Mouse (Mus musculus) neural tube, embryonic 12.5 days (tissue): ENCODE results near the gene Ccdc113. TPM values are rescaled to one million over a fixed set of nuclear protein-coding genes. Genes with fewer than 3 reads are reported as not detected.

Experiments used
- ATAC-seq: fragments of 200-750 bp; cut with Nextera tagmentation; 2 replicates; pipeline ENCODE4 v1.8.0; 2017; ENCODE audit warnings: low read depth, mild to moderate bottlenecking, moderate TSS enrichment, moderate library complexity; ENCODE audit not compliant: low FRiP score
- H3K27ac ChIP-seq: fragments of 300-500 bp; sonication (generic); 2 replicates; pipeline ENCODE4 v1.5.1; 2016
- H3K27me3 ChIP-seq: fragments of 300-500 bp; sonication (generic); replicated peaks from 2 replicates; pipeline ENCODE4 v1.6.1; 2016; ENCODE audit warnings: mild to moderate bottlenecking
- H3K36me3 ChIP-seq: fragments of 300-500 bp; sonication (generic); 2 replicates; pipeline ENCODE4 v1.6.1; 2016; ENCODE audit warnings: mild to moderate bottlenecking
- H3K4me1 ChIP-seq: fragments of 300-500 bp; sonication (generic); 2 replicates; pipeline ENCODE4 v1.6.1; 2016
- H3K4me2 ChIP-seq: fragments of 300-500 bp; sonication (generic); replicated peaks from 2 replicates; pipeline ENCODE4 v1.6.1; 2016; ENCODE audit warnings: mild to moderate bottlenecking
- H3K4me3 ChIP-seq: fragments of 300-500 bp; sonication (generic); 2 replicates; pipeline ENCODE4 v1.5.1; 2016
- H3K9ac ChIP-seq: fragments of 300-500 bp; sonication (generic); 2 replicates; pipeline ENCODE4 v1.6.1; 2016; ENCODE audit warnings: mild to moderate bottlenecking
- H3K9me3 ChIP-seq: fragments of 300-500 bp; sonication (generic); 2 replicates; pipeline ENCODE4 v1.6.1; 2016; ENCODE audit warnings: mild to moderate bottlenecking
- WGBS: fragments of 180-500 bp; shearing (Covaris S2); methylation state at CpG from one replicate; pipeline ENCODE4 v1.1.7; 2016; 5-methylcytosine and 5-hydroxymethylcytosine counted together
- polyA plus RNA-seq: library from polyadenylated mRNA; unstranded; fragments of >200 nt; fragmentation: Nextera tagmentation; extraction: Ambion mirVana; gene quantifications from 2 replicates; pipeline ENCODE4 v1.2.1, GENCODE M21; 2016

Gene Ccdc113
- polyA plus RNA-seq, 1 experiment from 2014 or later = 0.20 TPM

DNA sequence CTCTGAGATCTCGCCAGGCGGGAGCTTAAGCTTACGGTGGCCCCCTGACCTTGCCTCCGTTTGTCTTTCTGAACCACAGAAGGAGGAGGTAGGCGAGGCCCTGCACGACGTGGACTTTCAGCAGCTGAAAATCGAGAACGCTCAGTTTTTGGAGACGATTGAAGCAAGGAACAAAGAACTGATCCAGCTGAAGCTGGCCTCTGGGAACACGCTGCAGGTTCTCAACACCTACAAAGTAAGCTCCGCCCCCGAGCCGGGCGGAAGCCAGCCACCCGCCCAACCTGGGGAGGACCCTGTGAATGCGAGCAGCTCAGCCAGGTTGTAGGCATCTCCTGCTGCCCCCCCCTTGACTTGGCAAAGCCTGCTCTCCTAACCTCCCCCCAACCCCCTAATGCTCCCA, 11.9 kb downstream of the Ccdc113 start:
- Histone ChIP-seq H3K36me3 (no peaks in the 10 kb centered on the region), H3K27ac (no peak overlapping the region), H3K9me3 (no peaks in the 10 kb centered on the region), H3K4me1 (peaks cover 17% of the 10 kb centered on the region), H3K4me3 (no peak overlapping the region), H3K9ac (no peak overlapping the region), H3K27me3 (no peaks in the 10 kb centered on the region), H3K4me2 (no peak overlapping the region)
- ATAC-seq = 0 out of 2 replicates have a peak, but pooled peaks have one; percentile 1
- 85% methylated on average over 17 of the region's 17 CpGs for WGBS

DNA sequence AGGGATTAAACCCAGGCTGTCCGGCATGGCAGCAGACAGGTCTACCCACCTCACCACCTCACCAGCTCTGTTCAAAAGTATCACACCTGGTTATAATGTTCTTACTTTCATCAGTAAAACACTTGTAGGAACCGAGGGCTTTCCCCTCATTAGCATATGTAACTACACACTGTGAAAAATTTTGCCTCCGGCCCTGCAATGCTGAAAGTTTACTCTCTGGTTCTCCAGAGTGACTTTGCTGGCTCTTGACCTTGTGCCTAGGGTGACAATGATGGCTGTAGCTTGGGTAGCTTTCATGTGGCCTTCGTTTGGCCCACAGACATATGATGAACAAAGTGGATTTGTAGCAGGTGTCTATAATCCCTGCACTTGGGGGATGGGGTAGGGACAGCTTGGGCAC, 13.1 kb downstream of the Ccdc113 start:
- Histone ChIP-seq H3K4me3 (no peak overlapping the region), H3K36me3 (no peaks in the 10 kb centered on the region), H3K4me2 (no peak overlapping the region), H3K4me1 (peaks cover 17% of the 10 kb centered on the region), H3K27me3 (no peaks in the 10 kb centered on the region), H3K27ac (no peak overlapping the region), H3K9me3 (no peaks in the 10 kb centered on the region), H3K9ac (no peak overlapping the region)
- ATAC-seq = no peak
- WGBS = 90% methylated on average over 4 of the region's 4 CpGs

DNA sequence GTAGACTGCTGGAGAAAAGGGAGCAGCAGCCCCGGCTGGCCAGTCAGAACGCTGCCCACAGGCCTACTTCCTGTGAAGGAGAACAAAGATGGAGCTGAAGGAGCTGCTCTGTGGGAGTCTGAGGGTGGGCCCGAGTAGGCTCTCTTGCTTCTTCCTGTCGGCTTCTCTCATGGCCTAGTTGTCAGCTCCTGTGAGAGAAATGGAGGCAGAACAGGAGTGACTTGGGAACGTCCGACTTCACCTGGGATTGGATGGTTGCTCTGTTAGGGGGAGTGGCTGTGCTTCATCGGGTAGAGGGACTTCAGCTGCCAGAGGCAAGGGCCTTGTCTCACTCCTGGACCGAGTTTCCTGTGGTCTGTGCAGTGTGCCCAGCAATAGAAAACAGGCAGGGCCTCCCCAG, 14.0 kb downstream of the Ccdc113 start:
- H3K9ac ChIP-seq = no peak overlapping the region
- no peaks in the 10 kb centered on the region for H3K36me3 ChIP-seq
- no peak overlapping the region for H3K27ac ChIP-seq
- no peak for ATAC-seq
- WGBS = 72% methylated on average over 8 of the region's 8 CpGs
- no peaks in the 10 kb centered on the region for H3K27me3 ChIP-seq
- no peak overlapping the region for H3K4me2 ChIP-seq
- no peak overlapping the region for H3K4me3 ChIP-seq
- H3K9me3 ChIP-seq = no peaks in the 10 kb centered on the region
- peaks cover 17% of the 10 kb centered on the region for H3K4me1 ChIP-seq

DNA sequence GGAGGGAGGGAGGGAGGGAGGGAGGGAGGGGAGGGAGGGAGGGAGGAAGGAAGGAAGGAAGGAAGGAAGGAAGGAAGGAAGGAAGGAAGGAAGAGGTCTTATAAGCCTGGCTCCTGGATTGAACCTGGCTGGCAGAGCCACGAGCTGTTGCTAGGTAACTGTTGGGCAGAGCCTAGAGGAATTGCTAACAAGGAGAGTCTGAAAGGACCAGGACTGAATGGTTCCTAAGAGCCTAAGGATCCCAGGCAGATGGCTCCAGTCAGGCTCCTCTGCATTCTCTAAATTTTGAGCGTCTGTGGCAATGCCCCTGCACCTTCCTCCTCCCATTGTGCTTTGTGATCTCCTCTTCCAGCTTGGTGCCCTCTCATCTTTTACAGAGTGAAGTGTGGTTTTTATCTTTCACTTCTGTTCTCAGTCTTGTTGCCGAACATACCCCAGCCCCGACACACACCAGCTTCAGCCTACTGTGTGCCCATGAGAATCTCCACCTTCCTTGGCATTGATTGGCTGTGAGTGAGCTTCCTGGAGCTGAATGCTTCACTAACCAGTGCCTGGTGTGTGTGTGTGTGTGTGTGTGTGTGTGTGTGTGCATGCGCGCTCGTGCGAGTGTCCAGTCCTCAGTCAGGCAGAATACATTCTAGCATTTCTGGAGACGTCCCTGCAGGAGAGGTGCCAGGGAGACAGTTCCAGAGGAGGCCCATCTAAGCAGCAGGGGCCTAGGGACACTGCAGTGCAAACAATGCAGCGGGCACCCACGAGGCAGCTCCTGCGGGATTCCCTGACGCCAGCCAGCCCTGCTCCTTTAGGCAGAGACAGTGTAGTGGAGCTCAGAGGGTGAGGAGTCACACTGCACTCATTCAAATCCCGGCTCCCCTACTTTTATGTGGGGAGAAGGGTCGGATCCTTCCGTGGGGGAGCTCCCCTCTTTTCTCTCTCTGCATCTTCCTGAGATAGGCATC, 16.3 kb downstream of the Ccdc113 start:
- no peaks in the 10 kb centered on the region for H3K27me3 ChIP-seq
- H3K9ac ChIP-seq = no peak overlapping the region
- H3K4me3 ChIP-seq = no peak overlapping the region
- H3K36me3 ChIP-seq = no peaks in the 10 kb centered on the region
- no peak overlapping the region for H3K27ac ChIP-seq
- peak; percentile 73 for ATAC-seq
- H3K4me1 ChIP-seq = peaks cover 17% of the 10 kb centered on the region
- 62% methylated on average over 16 of the region's 16 CpGs for WGBS
- no peaks in the 10 kb centered on the region for H3K9me3 ChIP-seq
- H3K4me2 ChIP-seq = no peak overlapping the region; the same call in 1 of the 2 replicates

DNA sequence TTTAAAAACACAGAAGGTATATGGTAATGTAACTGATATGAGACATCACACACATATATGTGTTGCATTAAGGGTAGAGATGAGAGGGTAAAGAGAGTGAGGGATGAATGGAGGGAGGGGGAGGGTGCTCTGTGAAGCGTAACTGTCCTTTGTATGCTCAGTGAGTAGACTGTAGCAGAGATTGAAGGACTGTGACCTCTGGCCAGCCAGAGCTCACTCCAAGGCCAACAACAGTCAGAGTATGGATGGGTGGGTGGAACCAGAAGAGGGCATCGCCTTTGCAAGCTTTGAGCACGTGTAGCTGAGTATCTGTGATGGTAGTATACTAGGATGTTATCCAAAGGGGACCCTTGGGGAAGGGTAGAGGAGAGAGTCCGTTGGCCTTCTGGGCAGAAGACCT, 17.7 kb downstream of the Ccdc113 start:
- no peaks in the 10 kb centered on the region for H3K36me3 ChIP-seq
- WGBS = 73% methylated on average over 4 of the region's 4 CpGs
- no peaks in the 10 kb centered on the region for H3K27me3 ChIP-seq
- no peaks in the 10 kb centered on the region for H3K9me3 ChIP-seq
- no peak for ATAC-seq
- H3K4me1 ChIP-seq = peaks cover 9% of the 10 kb centered on the region
- H3K27ac ChIP-seq = no peak overlapping the region
- H3K4me2 ChIP-seq = no peak overlapping the region
- no peak overlapping the region for H3K9ac ChIP-seq
- no peak overlapping the region for H3K4me3 ChIP-seq

DNA sequence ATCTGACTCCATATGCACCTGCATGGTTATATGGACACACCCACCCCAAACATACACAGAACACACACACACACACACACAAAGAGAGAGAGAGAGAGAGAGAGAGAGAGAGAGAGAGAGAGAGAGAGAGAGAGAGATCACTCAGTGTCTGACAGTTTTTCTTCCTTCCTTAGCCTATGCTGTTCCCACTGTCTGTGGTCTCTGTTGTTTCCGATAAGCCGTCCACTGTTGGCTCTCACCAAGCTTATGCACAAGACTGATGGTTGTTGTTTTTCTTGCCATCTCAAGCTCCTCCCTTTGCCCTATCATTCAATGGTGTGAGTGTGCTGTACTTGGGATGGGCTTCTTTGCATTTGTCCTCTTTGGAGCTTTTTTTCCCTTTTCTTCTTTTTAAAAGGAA, 22.1 kb downstream of the Ccdc113 start:
- no peaks in the 10 kb centered on the region for H3K4me1 ChIP-seq
- H3K36me3 ChIP-seq = no peaks in the 10 kb centered on the region
- WGBS = 93% methylated on average over 2 of the region's 2 CpGs

DNA sequence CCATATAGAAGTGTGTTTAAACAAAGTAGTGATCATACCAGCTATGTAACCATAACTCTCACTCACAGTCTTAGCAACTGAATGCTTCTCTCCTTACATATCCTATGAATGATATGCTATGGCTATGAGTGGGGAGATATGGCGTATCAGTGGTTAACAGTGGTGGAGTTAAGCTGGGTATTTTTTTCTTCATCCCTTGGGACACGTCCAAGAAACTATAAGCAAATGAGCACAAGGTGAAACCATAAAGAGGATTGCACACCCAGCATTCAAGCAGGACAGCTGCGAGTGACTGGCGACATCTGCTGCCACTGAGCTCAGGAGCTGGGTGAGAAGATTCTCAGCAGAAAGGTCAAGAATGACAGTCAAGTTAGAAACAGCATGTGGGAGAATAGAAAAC, 32.3 kb downstream of the Ccdc113 start:
- ATAC-seq = no peak
- Histone ChIP-seq H3K9ac (no peak overlapping the region), H3K4me3 (no peak overlapping the region), H3K4me2 (no peak overlapping the region), H3K27me3 (no peaks in the 10 kb centered on the region), H3K36me3 (no peaks in the 10 kb centered on the region), H3K4me1 (no peaks in the 10 kb centered on the region), H3K9me3 (peaks cover 6% of the 10 kb centered on the region; the same call in 1 of the 2 replicates), H3K27ac (no peak overlapping the region)
- 81% methylated on average over 4 of the region's 4 CpGs for WGBS

More for the DNA sequence above, 22.1 kb downstream of the Ccdc113 start:
- no peaks in the 10 kb centered on the region for H3K27me3 ChIP-seq
- no peak overlapping the region for H3K4me2 ChIP-seq
- H3K9me3 ChIP-seq = no peaks in the 10 kb centered on the region
- no peak overlapping the region for H3K9ac ChIP-seq
- no peak overlapping the region for H3K27ac ChIP-seq
- no peak overlapping the region for H3K4me3 ChIP-seq
- ATAC-seq = no peak

DNA sequence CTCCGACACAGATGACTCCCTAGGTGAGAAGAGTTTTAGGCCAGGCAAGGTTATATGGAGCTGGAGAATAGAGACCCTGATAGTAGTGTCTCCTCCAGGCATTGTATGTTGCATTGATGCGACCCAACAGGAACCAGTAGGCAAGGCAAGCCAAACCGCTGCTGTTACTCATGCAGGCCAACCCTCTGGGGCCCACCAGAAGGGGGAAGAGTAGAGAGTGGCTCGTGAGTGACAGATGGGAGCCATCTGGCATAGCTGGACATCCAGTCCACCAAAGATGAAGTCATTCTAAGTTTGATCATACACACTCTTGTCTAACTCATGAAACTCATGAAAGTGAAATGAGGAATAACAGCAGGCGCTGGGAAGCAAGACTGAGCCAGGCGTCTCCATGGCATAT, 32.9 kb downstream of the Ccdc113 start:
- no peak overlapping the region for H3K27ac ChIP-seq
- H3K4me3 ChIP-seq = no peak overlapping the region
- H3K4me2 ChIP-seq = no peak overlapping the region
- no peak for ATAC-seq
- 81% methylated on average over 6 of the region's 6 CpGs for WGBS
- no peak overlapping the region for H3K9ac ChIP-seq
- no peaks in the 10 kb centered on the region for H3K4me1 ChIP-seq
- H3K36me3 ChIP-seq = no peaks in the 10 kb centered on the region
- no peaks in the 10 kb centered on the region for H3K27me3 ChIP-seq
- peaks cover 6% of the 10 kb centered on the region; the same call in 1 of the 2 replicates for H3K9me3 ChIP-seq

DNA sequence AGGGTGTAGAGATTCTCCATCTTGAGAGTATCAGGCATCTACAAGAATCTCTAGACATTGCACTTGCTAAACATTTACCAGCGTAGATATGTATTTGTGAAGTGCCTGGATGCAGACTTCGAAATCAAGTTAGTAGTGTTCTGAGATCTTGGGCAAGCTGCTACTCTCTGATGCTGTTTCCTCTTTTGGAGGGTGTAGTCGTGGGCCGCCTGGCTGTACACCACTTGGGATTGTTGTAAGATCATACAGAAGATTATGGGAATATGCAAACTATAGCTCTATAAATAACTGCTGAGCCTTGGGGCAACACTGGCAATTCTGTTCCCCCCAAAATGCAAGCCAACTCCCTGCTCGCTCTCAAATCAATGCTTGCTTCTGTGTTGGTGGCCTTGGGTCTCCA, 39.3 kb downstream of the Ccdc113 start:
- H3K9ac ChIP-seq = no peak overlapping the region
- H3K27ac ChIP-seq = no peak overlapping the region
- H3K4me3 ChIP-seq = no peak overlapping the region
- no peaks in the 10 kb centered on the region for H3K4me1 ChIP-seq
- no peaks in the 10 kb centered on the region for H3K36me3 ChIP-seq
- no peak overlapping the region for H3K4me2 ChIP-seq
- 86% methylated on average over 5 of the region's 5 CpGs for WGBS
- no peaks in the 10 kb centered on the region for H3K27me3 ChIP-seq
- ATAC-seq = no peak
- H3K9me3 ChIP-seq = peaks cover 6% of the 10 kb centered on the region; the same call in 1 of the 2 replicates

DNA sequence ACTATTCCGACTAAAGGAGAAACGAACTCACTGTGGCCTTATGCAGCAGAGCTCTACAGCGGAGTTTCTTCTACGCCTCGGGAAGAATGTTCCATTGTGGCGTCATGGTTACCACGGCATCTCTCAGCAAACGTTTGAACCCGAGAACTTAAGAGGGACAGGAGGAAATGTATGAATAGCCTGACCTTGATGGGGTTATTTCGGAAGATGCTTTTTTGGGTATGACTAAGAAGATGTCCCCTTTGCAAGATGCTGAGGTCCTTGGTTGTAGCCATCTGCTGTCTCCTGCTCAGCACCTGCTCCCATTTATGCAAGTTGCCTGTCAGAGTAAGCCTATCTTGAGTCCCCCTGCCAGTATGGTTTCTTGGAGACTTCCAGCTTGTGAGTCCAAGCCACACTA, 42.4 kb downstream of the Ccdc113 start, which contains the start of gene Prss54:
Gene Prss54, minus strand, starts transcription at position 101 of the 400 bp plus-strand sequence.
- Histone ChIP-seq H3K9ac (no peak within 1 kb of the TSS), H3K4me2 (no peak within 1 kb of the TSS), H3K27ac (no peak within 1 kb of the TSS), H3K4me3 (no peak within 1 kb of the TSS), H3K27me3 (no peaks in the 10 kb centered on the region), H3K36me3 (no peaks in the 10 kb centered on the region), H3K9me3 (no peaks in the 10 kb centered on the region), H3K4me1 (no peaks in the 10 kb centered on the region)
- no peak for ATAC-seq
- WGBS = 86% methylated on average over 10 of the region's 10 CpGs

DNA sequence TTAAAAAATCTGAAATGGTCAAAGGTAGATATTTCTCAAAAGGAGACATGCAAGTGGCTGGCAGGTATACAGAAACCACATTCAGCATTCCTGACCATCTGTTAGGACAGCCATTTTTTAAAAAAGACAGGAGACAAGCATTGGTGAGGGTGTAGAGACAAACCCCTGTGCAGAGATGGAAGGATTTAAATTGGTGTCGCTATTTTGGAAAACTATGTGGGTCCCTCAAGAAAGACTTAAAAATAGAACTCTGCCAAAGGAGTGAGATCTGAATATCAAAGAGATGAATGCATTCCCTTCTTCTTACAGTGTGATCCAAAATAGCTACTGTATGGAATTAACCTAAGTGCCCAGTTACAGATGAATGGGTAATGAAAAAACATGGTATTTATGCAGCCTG, 53.5 kb downstream of the Ccdc113 start:
- ATAC-seq = no peak
- 80% methylated on average over 1 of the region's 1 CpGs for WGBS
- no peaks in the 10 kb centered on the region for H3K9me3 ChIP-seq
- H3K9ac ChIP-seq = no peak overlapping the region
- no peak overlapping the region for H3K4me3 ChIP-seq
- H3K36me3 ChIP-seq = no peaks in the 10 kb centered on the region
- no peak overlapping the region for H3K4me2 ChIP-seq
- no peaks in the 10 kb centered on the region for H3K27me3 ChIP-seq
- H3K27ac ChIP-seq = no peak overlapping the region
- no peaks in the 10 kb centered on the region for H3K4me1 ChIP-seq

DNA sequence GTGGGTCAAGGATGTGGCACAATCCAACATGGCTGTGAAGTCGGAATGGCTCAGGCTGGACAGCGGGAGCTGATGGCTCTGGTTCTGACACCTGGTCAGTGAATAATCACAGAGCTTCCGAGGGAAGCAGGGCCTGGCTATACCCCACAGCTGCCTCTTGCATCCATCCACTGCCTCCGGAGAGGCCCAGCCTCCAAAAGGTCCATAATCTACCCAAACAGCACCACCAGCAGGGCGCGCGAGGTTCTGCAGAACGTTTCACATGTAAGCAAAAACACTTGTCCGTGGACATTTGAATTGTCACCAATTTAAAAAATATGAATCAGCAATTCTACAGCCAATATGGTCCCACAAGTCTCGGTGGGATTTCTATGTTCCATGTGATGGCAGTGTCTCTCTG, 55.4 kb downstream of the Ccdc113 start:
- Histone ChIP-seq H3K27me3 (no peaks in the 10 kb centered on the region), H3K36me3 (no peaks in the 10 kb centered on the region), H3K4me1 (no peaks in the 10 kb centered on the region), H3K27ac (no peak overlapping the region), H3K9me3 (no peaks in the 10 kb centered on the region), H3K9ac (no peak overlapping the region), H3K4me3 (no peak overlapping the region), H3K4me2 (no peak overlapping the region)
- ATAC-seq = no peak
- 72% methylated on average over 10 of the region's 10 CpGs for WGBS

DNA sequence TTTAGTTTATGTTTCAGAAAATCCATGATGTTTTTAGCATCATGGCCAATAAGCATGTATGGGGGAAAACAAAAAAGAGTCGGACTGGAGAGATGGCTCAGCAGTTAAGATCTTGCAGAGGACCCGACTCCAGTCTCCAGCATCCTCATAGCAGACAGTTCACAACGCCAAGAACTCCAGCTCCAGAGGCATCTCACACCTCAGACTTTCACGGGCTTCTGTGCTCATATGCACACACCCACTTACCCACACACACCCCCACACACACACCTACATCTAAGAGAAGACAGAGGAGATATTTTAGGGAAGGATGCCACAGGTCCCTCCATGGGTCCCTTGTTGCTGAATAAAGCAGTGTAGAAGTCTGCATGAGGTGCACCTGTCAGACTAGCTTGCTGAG, 56.7 kb downstream of the Ccdc113 start:
- 84% methylated on average over 4 of the region's 4 CpGs for WGBS
- H3K27ac ChIP-seq = no peak overlapping the region
- no peaks in the 10 kb centered on the region for H3K9me3 ChIP-seq
- H3K27me3 ChIP-seq = no peaks in the 10 kb centered on the region
- ATAC-seq = no peak
- H3K4me3 ChIP-seq = no peak overlapping the region
- no peaks in the 10 kb centered on the region for H3K36me3 ChIP-seq
- no peak overlapping the region for H3K4me2 ChIP-seq
- no peaks in the 10 kb centered on the region for H3K4me1 ChIP-seq
- H3K9ac ChIP-seq = no peak overlapping the region
